Mouse (Mus musculus) fat pad, adult 2 months (tissue): ENCODE data around the gene Fos.

ENCODE experiments used
- DNase-seq: peaks from one replicate; pipeline ENCODE4 v3.0.0-alpha.2; 2011; ENCODE audit warnings: low read depth, low spot score; ENCODE audit errors: extremely low read depth

The Fos gene

GRCm38 (mm10) chr12:85487545-85488141 is 14.0 kb downstream of the Fos start:
- DNase-seq: no peak

GRCm38 (mm10) chr12:85489232-85489886 is 15.7 kb downstream of the Fos start:
- DNase-seq: no peak

GRCm38 (mm10) chr12:85490096-85490820 is 16.6 kb downstream of the Fos start:
- DNase-seq: no peak

GRCm38 (mm10) chr12:85490991-85491390 is 17.3 kb downstream of the Fos start:
- no peak for DNase-seq

GRCm38 (mm10) chr12:85492084-85492645 is 18.5 kb downstream of the Fos start:
- DNase-seq: no peak

GRCm38 (mm10) chr12:85496336-85496735 is 22.6 kb downstream of the Fos start:
- no peak for DNase-seq

GRCm38 (mm10) chr12:85496755-85497154 is 23.1 kb downstream of the Fos start:
- no peak for DNase-seq

GRCm38 (mm10) chr12:85497310-85498135 is 23.8 kb downstream of the Fos start:
- no peak for DNase-seq

- DNase-seq: no peak
Observed at GRCm38 (mm10) chr12:85499001-85499400, 25.3 kb downstream of the Fos start.

GRCm38 (mm10) chr12:85502682-85503081 is 29.0 kb downstream of the Fos start:
- DNase-seq: no peak

GRCm38 (mm10) chr12:85508235-85508634 is 34.5 kb downstream of the Fos start:
- DNase-seq: no peak

GRCm38 (mm10) chr12:85510013-85510412 is 36.3 kb downstream of the Fos start:
- DNase-seq: no peak

- no peak for DNase-seq
Observed at GRCm38 (mm10) chr12:85513789-85514447, 40.2 kb downstream of the Fos start.

GRCm38 (mm10) chr12:85514958-85515357 is 41.3 kb downstream of the Fos start:
- no peak for DNase-seq

- no peak for DNase-seq
Observed at GRCm38 (mm10) chr12:85515865-85516264, 42.2 kb downstream of the Fos start.

- no peak for DNase-seq
Observed at GRCm38 (mm10) chr12:85517339-85517738, 43.6 kb downstream of the Fos start.

- DNase-seq: no peak
Observed at GRCm38 (mm10) chr12:85518009-85518408, 44.3 kb downstream of the Fos start.

- DNase-seq: no peak
Observed at GRCm38 (mm10) chr12:85519553-85519952, 45.9 kb downstream of the Fos start.

GRCm38 (mm10) chr12:85521101-85521500 is 47.4 kb downstream of the Fos start:
- DNase-seq: no peak

GRCm38 (mm10) chr12:85521673-85522072 is 48.0 kb downstream of the Fos start:
- no peak for DNase-seq
